Mouse (Mus musculus): Measurements from ENCODE around the gene Ccdc186. TPM values are rescaled to one million over a fixed set of nuclear protein-coding genes. Genes with fewer than 3 reads are reported as not detected.
"Not testable (repeated sequence)": the region's sequence is repeated elsewhere in the genome, so short reads cannot be mapped to it uniquely, and the experiment has no call there.

Gene Ccdc186
- polyA plus RNA-seq, 2 experiments from 2014 or later = 9.0 to 10.4 TPM

- ATAC-seq = no peak
These were observed 20.9 kb downstream of the Ccdc186 start for GRCm38 (mm10) chr19:56800930-56801655.

- ATAC-seq = no peak
These were observed 21.8 kb downstream of the Ccdc186 start for GRCm38 (mm10) chr19:56800226-56800625.

- no peak for ATAC-seq
These were observed 24.6 kb downstream of the Ccdc186 start for GRCm38 (mm10) chr19:56797376-56797775.

- ATAC-seq = no peak
These were observed 33.0 kb downstream of the Ccdc186 start for GRCm38 (mm10) chr19:56788952-56789351.

GRCm38 (mm10) chr19:56787911-56788310 is 34.1 kb downstream of the Ccdc186 start:
- ATAC-seq = no peak

- ATAC-seq = not testable (repeated sequence)
These were observed 43.5 kb downstream of the Ccdc186 start for GRCm38 (mm10) chr19:56778532-56778931.

GRCm38 (mm10) chr19:56776719-56777382 is 45.1 kb downstream of the Ccdc186 start:
- ATAC-seq = peak; percentile 39

GRCm38 (mm10) chr19:56775893-56776718 is 45.9 kb downstream of the Ccdc186 start:
- no peak for ATAC-seq

- no peak for ATAC-seq
These were observed 46.8 kb downstream of the Ccdc186 start for GRCm38 (mm10) chr19:56774971-56775892.

GRCm38 (mm10) chr19:56774408-56774962 is 47.5 kb downstream of the Ccdc186 start:
- no peak for ATAC-seq

- no peak for ATAC-seq
These were observed 48.5 kb downstream of the Ccdc186 start for GRCm38 (mm10) chr19:56773393-56773971.

GRCm38 (mm10) chr19:56772158-56772557 is 49.8 kb downstream of the Ccdc186 start:
- peak; percentile 73 for ATAC-seq

GRCm38 (mm10) chr19:56769024-56769423 is 53.0 kb downstream of the Ccdc186 start:
- no peak for ATAC-seq

- no peak for ATAC-seq
These were observed 59.3 kb downstream of the Ccdc186 start for GRCm38 (mm10) chr19:56762686-56763085.

GRCm38 (mm10) chr19:56761727-56762126 is 60.3 kb downstream of the Ccdc186 start:
- ATAC-seq = no peak

- no peak for ATAC-seq
These were observed 60.9 kb downstream of the Ccdc186 start for GRCm38 (mm10) chr19:56761096-56761495.

- ATAC-seq = no peak
These were observed 61.6 kb downstream of the Ccdc186 start for GRCm38 (mm10) chr19:56760306-56760940.

GRCm38 (mm10) chr19:56759740-56760139 is 62.2 kb downstream of the Ccdc186 start:
- ATAC-seq = no peak

- ATAC-seq = no peak
These were observed 63.7 kb downstream of the Ccdc186 start for GRCm38 (mm10) chr19:56758311-56758710.

GRCm38 (mm10) chr19:56756412-56756811 is 65.6 kb downstream of the Ccdc186 start:
- no peak for ATAC-seq

- ATAC-seq = not testable (repeated sequence)
These were observed 67.5 kb downstream of the Ccdc186 start for GRCm38 (mm10) chr19:56754456-56754855.
